Mouse (Mus musculus) kidney, postnatal 36 days (tissue): ENCODE measurements around the gene Slc35c2.
A peak's percentile ranks its signal among the peaks of the same experiment; 100 is the strongest.

Experiments
- DNase-seq, 2 experiments: peaks; one replicate each; pipeline ENCODE4 v3.0.0; 2021 to 2022; ENCODE audit warnings: mixed read lengths in 2 of 2

Gene Slc35c2

DNA sequence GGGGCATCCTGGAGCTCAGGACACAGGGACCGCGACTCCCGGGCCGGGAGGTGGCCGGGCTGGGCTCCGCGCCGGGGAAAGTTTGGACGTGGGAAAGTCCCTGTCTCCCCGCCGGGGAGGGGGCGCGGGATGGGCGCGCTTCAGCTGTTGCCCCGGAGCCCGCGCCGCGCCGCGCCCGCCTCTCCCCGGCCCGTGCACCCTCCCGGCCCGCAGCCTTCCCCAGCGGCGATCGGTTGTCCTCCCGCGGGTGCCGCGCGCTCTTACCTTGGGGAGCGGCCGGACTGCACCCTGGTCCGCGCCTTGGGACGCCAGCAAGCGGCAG, 53.4 kb downstream of the Slc35c2 start:
- DNase-seq: no peak

DNA sequence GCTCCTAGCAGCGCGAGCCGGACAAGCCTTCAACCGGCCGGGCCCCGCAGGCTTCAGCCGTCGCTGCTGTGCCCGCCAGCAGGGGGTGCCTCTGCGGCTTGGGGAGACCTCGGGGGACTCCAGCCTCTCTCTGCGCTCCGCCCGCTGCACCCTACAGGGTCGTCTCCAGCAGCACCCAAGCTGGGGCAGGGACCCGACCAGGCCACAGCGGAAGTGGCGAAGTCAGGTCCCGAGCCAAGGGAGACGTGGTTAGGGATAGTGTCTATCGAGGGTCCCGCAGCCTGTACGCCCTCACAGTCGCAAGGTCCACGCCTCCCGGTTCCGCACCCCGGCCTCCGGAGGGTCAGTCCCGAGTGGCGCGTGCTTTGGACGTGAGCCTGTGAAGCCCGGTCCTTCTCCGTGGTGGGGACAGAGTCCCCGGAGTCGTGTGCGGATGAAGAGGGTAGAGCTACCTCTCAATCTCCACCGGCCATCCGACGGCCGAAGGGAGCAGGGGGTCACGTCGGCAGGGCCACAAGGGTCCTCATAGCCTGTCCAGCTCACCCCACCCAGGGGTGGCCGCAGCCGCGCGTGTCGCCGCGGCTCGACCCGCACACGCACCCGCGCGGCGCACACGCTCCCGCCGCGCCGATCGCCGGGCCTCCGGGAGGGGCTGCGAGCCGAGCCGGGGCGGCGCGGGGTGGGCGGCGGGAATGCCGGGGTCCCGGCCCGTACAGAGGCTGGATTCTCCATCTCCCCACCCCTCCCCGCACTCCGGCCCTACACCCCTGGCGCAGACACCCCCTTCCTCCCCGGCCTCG, 54.0 kb downstream of the Slc35c2 start:
- DNase-seq: peak; percentile 24 to 83

DNA sequence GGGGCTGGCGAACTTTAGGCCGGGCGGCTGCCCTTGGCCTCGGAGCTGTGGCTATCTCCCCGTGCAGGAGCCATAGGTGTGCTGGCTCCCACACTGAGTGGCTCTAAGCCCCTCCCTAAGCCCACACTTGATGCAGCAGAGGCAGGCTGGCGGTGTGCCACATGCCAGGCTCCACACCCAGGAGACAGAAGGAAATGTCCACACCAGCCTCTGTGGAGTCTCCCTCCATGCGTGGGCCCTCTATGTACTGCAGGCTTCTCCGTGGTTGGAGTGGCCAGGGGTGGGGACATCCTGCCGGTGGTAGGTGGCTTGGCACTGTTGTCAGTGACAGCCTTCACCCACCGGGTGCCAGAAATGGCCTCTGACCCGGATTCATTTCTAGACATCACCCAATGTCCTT, 58.6 kb downstream of the Slc35c2 start:
- DNase-seq: no peak
